Mouse (Mus musculus) myocyte (in vitro differentiated cells): ENCODE results near the gene Onecut1. TPM values are rescaled to one million over a fixed set of nuclear protein-coding genes. Genes with fewer than 3 reads are reported as not detected.

Experiments
- H3K27me3 ChIP-seq: one replicate; pipeline ENCODE4 v1.6.1; 2011; ENCODE audit not compliant: control insufficient read depth, insufficient read depth, insufficient read length
- H3K36me3 ChIP-seq: one replicate; pipeline ENCODE4 v1.6.1; 2011; ENCODE audit not compliant: control insufficient read depth, insufficient read depth
- H3K4me2 ChIP-seq: one replicate; pipeline ENCODE4 v1.6.1; 2011; ENCODE audit warnings: low read depth, control low read depth
- H3K4me3 ChIP-seq: one replicate; pipeline ENCODE4 v1.5.1; 2011; ENCODE audit warnings: mild to moderate bottlenecking, control low read depth, moderate library complexity
- H3K79me2 ChIP-seq: one replicate; pipeline ENCODE4 v1.6.1; 2011; ENCODE audit not compliant: control insufficient read depth, insufficient read depth
- H3ac ChIP-seq: one replicate; pipeline ENCODE4 v1.6.1; 2011; ENCODE audit not compliant: control insufficient read depth, insufficient read length
- CEBPB ChIP-seq: IDR thresholded peaks from 2 replicates; pipeline ENCODE4 v1.6.1; 2011; ENCODE audit warnings: mild to moderate bottlenecking, moderate library complexity; ENCODE audit not compliant: poor library complexity, insufficient read depth, severe bottlenecking
- E2F4 ChIP-seq: IDR thresholded peaks from one replicate; pipeline ENCODE4 v1.6.1; 2011; ENCODE audit warnings: mild to moderate bottlenecking, control low read depth, moderate library complexity; ENCODE audit not compliant: insufficient read depth
- MAX ChIP-seq: IDR thresholded peaks from one replicate; pipeline ENCODE4 v1.6.1; 2011; ENCODE audit warnings: low read depth, mild to moderate bottlenecking, control low read depth
- MYOD1 ChIP-seq, 3 experiments: IDR thresholded peaks; one replicate each; pipeline ENCODE4 v1.6.1; 2011; ENCODE audit warnings: control low read depth in 2 of 3, low read depth in 2 of 3, mild to moderate bottlenecking in 2 of 3, moderate library complexity in 1 of 3; ENCODE audit not compliant: insufficient read length in 2 of 3, control insufficient read depth in 1 of 3
- MYOG ChIP-seq, 3 experiments: IDR thresholded peaks; one replicate each; pipeline ENCODE4 v1.6.1; 2011; ENCODE audit warnings: control low read depth in 2 of 3, low read depth in 2 of 3, mild to moderate bottlenecking in 2 of 3; ENCODE audit not compliant: insufficient read length in 2 of 3, control insufficient read depth in 1 of 3, insufficient read depth in 1 of 3
- POLR2A ChIP-seq: IDR thresholded peaks from one replicate; pipeline ENCODE4 v1.6.1; 2011; ENCODE audit warnings: low read depth, mild to moderate bottlenecking, control low read depth, moderate library complexity; ENCODE audit not compliant: insufficient read length
- POLR2AphosphoS2 ChIP-seq: IDR thresholded peaks from one replicate; pipeline ENCODE4 v1.6.1; 2011; ENCODE audit warnings: low read depth, control low read depth; ENCODE audit not compliant: insufficient read length
- REST ChIP-seq: IDR thresholded peaks from one replicate; pipeline ENCODE4 v1.6.1; 2011; ENCODE audit warnings: mild to moderate bottlenecking, control low read depth, moderate library complexity; ENCODE audit not compliant: insufficient read depth, insufficient read length
- SRF ChIP-seq: IDR thresholded peaks from one replicate; pipeline ENCODE4 v1.6.1; 2011; ENCODE audit warnings: low read depth; ENCODE audit not compliant: control insufficient read depth, insufficient read length
- TCF12 ChIP-seq: IDR thresholded peaks from one replicate; pipeline ENCODE4 v1.6.1; 2011; ENCODE audit warnings: mild to moderate bottlenecking, control low read depth; ENCODE audit not compliant: poor library complexity, insufficient read depth, severe bottlenecking
- TCF3 ChIP-seq: IDR thresholded peaks from one replicate; pipeline ENCODE4 v1.6.1; 2011; ENCODE audit warnings: low read depth, control low read depth; ENCODE audit not compliant: insufficient read length
- USF1 ChIP-seq: IDR thresholded peaks from one replicate; pipeline ENCODE4 v1.6.1; 2011; ENCODE audit warnings: low read depth, mild to moderate bottlenecking, control low read depth, moderate library complexity
- polyA plus RNA-seq: library from polyadenylated mRNA; unstranded; fragments of >200 nt; fragmentation: generic; extraction: Trizol; gene quantifications from one replicate; pipeline ENCODE4 v1.2.1, GENCODE M21; 2012; ENCODE audit warnings: missing spikeins

The Onecut1 gene
- polyA plus RNA-seq, 1 experiment: not detected

DNA sequence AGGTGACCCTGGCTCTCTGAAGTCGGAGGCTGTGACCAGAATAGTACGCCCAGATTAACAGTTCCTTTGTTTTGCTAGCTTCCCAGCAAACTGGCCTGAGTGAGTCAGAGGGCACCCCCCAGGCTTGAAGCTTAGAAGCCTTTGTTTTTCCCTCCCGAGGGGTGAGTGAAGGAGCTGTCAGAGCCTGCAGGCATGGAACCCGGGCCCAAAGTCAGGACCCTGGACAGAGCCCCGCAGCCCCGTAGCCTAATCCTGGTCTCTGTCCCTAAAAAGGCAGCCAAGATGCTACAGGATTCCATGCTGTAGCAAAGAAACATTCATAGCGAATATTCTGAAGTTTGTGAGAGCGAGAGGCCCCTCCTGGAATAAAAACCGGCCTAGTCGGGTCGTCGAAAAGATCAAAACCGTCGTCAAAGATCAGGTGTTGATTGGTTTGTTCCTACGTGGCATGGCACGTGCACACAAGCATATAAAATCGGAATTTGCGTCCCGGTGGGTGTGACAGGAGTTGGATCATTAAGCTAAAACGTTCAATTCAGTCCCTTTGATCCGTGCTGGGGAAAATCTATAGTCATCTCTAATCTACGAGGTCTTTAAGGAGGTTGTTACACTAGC lies 6.7 kb downstream of the Onecut1 start:
- no peak overlapping the region for H3ac ChIP-seq
- H3K4me3 ChIP-seq: no peak overlapping the region
- no peaks in the 10 kb centered on the region for H3K79me2 ChIP-seq
- H3K36me3 ChIP-seq: no peaks in the 10 kb centered on the region
- peaks cover 41% of the 10 kb centered on the region for H3K27me3 ChIP-seq
- no peak overlapping the region for H3K4me2 ChIP-seq
- peak; percentile 69 for TF ChIP-seq REST
- no peak for TF ChIP-seq CEBPB

GRCm38 (mm10) chr9:74870960-74871688 lies 9.4 kb downstream of the Onecut1 start:
- peaks cover 18% of the 10 kb centered on the region for H3K27me3 ChIP-seq
- TF ChIP-seq REST (no peak), MYOD1 (IDR thresholded peaks at IDR 0.05; ENCODE audit: control insufficient read depth in 1 of 3, insufficient read length in 2 of 3, low read depth in 2 of 3) (no peak), CEBPB (no peak)

DNA sequence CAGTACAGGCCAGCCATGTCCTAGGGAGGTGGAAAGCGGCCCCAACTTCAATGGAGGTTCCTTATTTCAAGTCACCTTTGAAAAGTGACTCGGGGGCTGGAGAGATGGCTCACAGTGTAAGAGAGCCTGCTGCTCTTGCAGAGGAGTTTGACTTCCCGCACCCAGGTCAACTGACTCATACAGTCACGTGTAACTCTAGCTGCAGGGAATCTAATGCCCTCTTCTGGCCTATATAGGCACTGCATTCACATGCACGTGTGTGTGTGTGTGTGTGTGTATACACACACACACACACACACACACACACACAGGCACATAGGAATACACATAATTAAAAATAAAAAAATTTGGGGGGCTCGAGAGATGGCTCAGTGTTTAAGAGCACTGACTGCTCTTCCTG lies 14.6 kb downstream of the Onecut1 start:
- no peak overlapping the region for H3ac ChIP-seq
- no peak for TF ChIP-seq TCF3
- TF ChIP-seq USF1: no peak
- no peak for TF ChIP-seq MAX
- TF ChIP-seq MYOD1 (IDR thresholded peaks at IDR 0.05; ENCODE audit: control insufficient read depth in 1 of 3, insufficient read length in 2 of 3, low read depth in 2 of 3): no peak
- TF ChIP-seq POLR2A: no peak
- no peak for TF ChIP-seq MYOG (IDR thresholded peaks at IDR 0.05; ENCODE audit: control insufficient read depth in 1 of 3, insufficient read depth in 1 of 3, insufficient read length in 2 of 3, low read depth in 2 of 3)
- no peak for TF ChIP-seq REST
- TF ChIP-seq TCF12: no peak
- no peak for TF ChIP-seq E2F4
- TF ChIP-seq CEBPB: no peak
- TF ChIP-seq POLR2AphosphoS2: no peak
- TF ChIP-seq SRF: no peak
- H3K4me2 ChIP-seq: no peak overlapping the region
- no peaks in the 10 kb centered on the region for H3K36me3 ChIP-seq
- no peak overlapping the region for H3K4me3 ChIP-seq
- no peaks in the 10 kb centered on the region for H3K27me3 ChIP-seq
- H3K79me2 ChIP-seq: no peaks in the 10 kb centered on the region

More at GRCm38 (mm10) chr9:74870960-74871688, 9.4 kb downstream of the Onecut1 start:
- Histone ChIP-seq H3K4me3 (no peak overlapping the region), H3K4me2 (no peak overlapping the region), H3ac (no peak overlapping the region), H3K36me3 (no peaks in the 10 kb centered on the region), H3K79me2 (no peaks in the 10 kb centered on the region)

GRCm38 (mm10) chr9:74877709-74878108 lies 16.0 kb downstream of the Onecut1 start:
- Histone ChIP-seq H3K4me3 (no peak overlapping the region), H3ac (no peak overlapping the region), H3K4me2 (no peak overlapping the region), H3K36me3 (no peaks in the 10 kb centered on the region), H3K79me2 (no peaks in the 10 kb centered on the region), H3K27me3 (no peaks in the 10 kb centered on the region)
- TF ChIP-seq SRF (no peak), TCF3 (no peak), MYOD1 (IDR thresholded peaks at IDR 0.05; ENCODE audit: control insufficient read depth in 1 of 3, insufficient read length in 2 of 3, low read depth in 2 of 3) (no peak), REST (no peak), MYOG (IDR thresholded peaks at IDR 0.05; ENCODE audit: control insufficient read depth in 1 of 3, insufficient read depth in 1 of 3, insufficient read length in 2 of 3, low read depth in 2 of 3) (no peak), CEBPB (no peak), TCF12 (no peak), POLR2A (no peak), E2F4 (no peak), USF1 (no peak), MAX (no peak), POLR2AphosphoS2 (no peak)

GRCm38 (mm10) chr9:74887866-74888265 lies 26.1 kb downstream of the Onecut1 start:
- no peak overlapping the region for H3K4me3 ChIP-seq
- H3K4me2 ChIP-seq: no peak overlapping the region
- TF ChIP-seq REST (no peak), MYOD1 (IDR thresholded peaks at IDR 0.05; ENCODE audit: control insufficient read depth in 1 of 3, insufficient read length in 2 of 3, low read depth in 2 of 3) (no peak), TCF3 (no peak), E2F4 (no peak), SRF (no peak), TCF12 (no peak)
- no peaks in the 10 kb centered on the region for H3K36me3 ChIP-seq
- H3K79me2 ChIP-seq: no peaks in the 10 kb centered on the region
- no peaks in the 10 kb centered on the region for H3K27me3 ChIP-seq
- H3ac ChIP-seq: no peak overlapping the region
